Mouse (Mus musculus): Measurements from ENCODE around the gene Dglucy.

DNA sequence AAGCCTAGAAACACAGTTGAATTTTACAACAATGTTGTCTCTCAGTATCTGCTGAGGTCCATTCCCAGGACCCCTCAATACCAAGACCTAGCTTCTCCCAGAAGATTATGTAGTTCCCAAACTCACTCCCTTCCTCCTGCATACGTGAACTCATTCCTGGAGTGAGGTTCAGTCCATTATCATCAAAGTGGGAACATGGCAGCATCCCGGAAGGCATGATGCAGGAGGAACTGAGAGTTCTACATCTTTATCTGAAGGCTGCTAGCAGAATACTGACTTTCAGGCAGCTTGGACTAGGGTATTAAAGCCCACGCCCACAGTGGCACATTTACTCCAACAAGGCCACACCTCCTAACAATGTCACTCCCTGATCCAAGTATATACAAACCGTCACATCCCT is 64.3 kb downstream of the Dglucy start:
- TF ChIP-seq CTCF (IDR thresholded peaks at IDR 0.05; ENCODE audit: borderline replicate concordance, extremely low read depth, insufficient read depth, insufficient read length) (no peak), POLR2A (IDR thresholded peaks at IDR 0.05; ENCODE audit: borderline replicate concordance, extremely low read depth, insufficient read depth, insufficient read length, poor library complexity, severe bottlenecking) (no peak)
